Mouse (Mus musculus) T-cell, adult 2 months (primary cell): ENCODE data around the gene Rassf3.

Experiments used
- DNase-seq: peaks from one replicate; pipeline ENCODE4 v3.0.0; 2022; ENCODE audit warnings: low spot score

Rassf3 gene

GRCm38 (mm10) chr10:121429981-121430682 is 46.0 kb downstream of the Rassf3 start:
- no peak for DNase-seq

DNA sequence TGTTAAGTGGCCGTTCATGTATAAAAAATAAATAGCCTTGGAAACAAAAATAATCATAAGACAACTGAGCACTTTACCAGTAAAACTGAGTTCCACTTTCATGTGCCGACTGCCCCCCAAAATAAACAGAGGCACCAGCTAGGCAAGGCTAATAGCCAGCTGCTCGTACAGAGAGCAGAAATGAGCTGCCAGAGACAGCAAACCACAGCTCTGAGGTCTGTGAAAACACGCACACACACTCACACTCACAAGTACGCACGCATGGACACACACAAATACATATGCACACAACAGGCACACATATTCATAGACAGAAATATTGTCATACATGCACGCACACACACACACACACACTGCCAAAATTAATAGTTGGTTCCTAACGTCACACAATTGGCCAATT is 46.6 kb downstream of the Rassf3 start:
- DNase-seq: no peak

GRCm38 (mm10) chr10:121429089-121429488 is 47.1 kb downstream of the Rassf3 start:
- no peak for DNase-seq

DNA sequence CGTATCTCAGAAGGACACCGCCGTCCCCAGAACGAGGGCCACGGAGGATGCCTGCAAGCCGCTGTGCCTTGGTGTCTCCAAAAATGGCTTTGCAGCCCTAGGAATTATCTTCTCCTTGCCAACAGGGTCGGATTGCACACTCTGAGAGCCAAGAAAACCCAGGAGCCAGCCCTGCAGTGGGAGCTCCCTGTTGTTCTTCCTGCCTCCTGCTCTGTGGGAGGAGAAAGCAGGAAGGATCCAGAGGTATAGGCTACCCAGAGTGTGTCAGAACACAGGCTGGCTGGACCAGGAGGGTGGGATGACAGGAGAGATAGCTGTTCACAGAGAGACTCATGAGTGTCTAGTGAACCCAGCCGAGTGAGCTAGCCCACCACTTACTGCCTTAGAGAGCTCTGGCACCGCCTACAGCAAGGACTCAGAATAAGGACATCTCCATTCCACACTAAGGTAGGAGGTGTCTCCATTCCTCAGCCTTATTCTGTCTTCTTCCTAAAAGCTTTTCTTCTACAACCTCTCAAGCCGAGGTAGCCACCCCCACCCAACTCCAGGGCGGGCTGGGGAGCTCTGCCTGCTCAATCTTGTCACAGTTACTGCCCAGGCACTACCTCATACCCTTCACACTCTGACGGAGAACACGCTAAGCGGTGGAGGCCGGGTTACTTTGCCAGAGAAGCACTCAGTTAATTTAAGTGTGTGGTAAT is 48.0 kb downstream of the Rassf3 start:
- no peak for DNase-seq

DNA sequence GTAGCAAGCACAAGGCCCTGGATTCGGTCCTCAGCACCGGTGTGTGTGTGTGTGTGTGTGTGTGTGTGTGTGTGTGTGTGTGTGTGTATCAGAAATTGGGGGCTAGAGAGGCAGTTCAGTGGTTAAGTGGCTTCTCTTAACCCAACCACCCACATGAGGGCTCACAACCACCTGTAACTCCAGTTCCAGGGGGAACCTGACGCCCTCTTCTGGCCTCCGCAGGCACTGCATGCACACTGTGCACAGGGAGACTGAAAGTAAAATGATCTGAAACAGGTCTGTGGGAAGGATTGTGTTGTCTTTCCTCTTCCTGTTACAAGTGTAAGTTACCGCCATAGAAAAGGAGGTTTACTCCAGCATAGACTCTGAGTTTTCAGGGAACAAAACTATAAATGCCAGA is 49.0 kb downstream of the Rassf3 start:
- peak; percentile 61 for DNase-seq

DNA sequence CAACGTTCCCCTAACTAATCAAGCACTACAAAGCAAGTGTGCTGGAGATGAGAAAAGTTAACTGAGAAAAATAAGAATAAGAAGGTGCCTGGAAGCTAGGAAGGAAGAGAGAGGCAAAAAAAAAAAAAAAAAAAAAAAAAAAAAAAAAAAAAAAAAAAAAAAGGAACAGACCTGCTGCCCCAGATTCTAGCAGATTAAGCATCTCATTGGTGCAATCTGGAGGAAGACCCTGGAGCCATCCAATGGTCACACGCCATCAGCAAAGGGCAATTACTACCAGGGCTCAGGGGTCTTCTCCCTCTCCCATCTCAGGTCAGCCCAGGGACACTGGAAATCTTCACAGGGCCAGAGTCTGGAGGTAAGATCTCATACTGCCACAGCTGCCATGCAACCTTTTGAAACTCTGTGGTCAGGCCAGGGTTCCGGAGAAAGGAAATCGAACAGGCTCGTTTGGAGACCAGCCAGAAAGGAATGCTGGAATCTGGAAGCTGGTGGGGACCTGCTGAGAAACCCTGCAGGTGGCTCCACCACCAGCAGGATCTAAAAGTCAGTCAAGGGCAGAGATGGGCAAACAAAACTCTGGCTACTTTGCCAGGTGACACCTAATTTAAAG is 49.6 kb downstream of the Rassf3 start:
- no peak for DNase-seq

- DNase-seq: no peak
Measured at GRCm38 (mm10) chr10:121425506-121426025, 50.6 kb downstream of the Rassf3 start.

GRCm38 (mm10) chr10:121425079-121425478 is 51.1 kb downstream of the Rassf3 start:
- peak; percentile 37 for DNase-seq

DNA sequence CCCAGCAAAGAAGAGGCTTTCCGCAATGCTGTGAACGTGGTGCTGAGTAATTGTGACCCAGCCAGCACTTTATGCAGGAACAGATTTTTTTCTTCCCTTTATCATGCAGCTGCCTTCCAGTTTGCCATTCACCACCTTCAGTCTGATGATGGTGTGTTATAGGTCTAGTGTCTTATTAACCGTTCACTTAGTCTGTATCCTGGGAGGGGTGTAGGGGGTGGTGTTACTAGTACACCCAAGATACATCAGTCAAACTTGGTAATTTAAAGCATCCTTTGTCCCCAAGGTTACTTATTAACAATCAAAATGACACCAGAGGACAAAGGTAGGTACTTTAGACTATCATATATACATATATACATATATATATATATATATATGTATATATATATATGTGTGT is 51.7 kb downstream of the Rassf3 start:
- DNase-seq: no peak

DNA sequence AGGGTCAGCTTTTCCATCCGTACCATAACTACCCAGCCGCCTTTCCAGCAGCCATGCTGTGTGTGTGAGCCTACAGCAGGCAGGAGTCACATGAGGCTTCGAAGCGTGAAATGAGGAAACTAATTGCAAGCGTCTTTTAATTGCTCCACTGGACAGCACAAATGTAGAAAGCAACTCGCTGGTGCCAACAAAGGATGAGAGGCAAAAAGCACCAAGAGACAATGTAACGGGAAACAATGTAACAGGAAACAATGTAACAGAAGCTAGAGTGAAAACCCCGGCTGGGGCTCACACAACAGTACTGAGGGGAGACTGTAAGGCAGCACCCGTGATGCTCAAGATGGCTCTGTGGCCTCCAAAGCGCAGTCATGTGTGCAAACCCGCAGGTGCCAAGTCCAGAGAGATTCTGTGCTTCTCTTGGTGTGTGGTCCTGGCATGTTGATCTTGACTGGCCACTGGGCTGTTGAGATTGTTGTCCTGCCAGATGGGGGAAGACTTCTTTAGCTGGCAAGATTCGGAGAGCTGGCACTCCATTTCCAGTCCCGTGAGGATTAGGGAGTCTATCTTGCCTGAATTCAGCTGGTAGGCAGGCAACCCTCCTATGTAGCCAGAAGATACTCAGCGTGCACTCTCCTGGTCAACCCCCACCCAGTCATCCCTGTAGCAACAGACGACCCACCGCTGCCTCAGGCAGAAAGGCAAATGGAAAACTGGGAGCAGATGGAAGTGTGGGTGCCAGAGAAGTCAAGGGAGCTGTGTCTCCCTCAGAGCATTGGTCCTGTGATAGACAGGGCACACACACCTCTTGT is 52.4 kb downstream of the Rassf3 start:
- DNase-seq: peak; percentile 52

- DNase-seq: no peak
Measured at GRCm38 (mm10) chr10:121422294-121422693, 53.9 kb downstream of the Rassf3 start.

- DNase-seq: no peak
Measured at GRCm38 (mm10) chr10:121421657-121422290, 54.4 kb downstream of the Rassf3 start.

DNA sequence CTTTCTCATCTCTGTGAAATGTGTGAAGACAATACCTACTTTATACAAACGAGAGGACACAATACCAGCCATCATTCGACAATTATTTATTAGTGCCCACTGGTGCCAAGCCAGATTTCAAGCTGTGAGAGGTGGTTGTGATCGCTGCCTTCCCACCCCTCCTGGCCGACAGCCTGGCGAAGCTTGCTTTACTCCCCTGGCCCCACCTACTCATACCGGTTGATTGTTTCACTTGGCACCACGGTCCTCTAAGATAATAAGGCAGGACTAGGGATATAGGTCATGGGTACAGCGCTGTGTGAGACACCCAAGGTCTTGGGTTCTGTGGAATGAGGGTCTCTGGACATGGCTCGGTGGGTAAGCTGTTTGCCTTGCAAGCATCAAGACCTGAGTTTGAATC is 55.1 kb downstream of the Rassf3 start:
- no peak for DNase-seq

- peak; percentile 79 for DNase-seq
Measured at GRCm38 (mm10) chr10:121419640-121420470, 56.3 kb downstream of the Rassf3 start.

DNA sequence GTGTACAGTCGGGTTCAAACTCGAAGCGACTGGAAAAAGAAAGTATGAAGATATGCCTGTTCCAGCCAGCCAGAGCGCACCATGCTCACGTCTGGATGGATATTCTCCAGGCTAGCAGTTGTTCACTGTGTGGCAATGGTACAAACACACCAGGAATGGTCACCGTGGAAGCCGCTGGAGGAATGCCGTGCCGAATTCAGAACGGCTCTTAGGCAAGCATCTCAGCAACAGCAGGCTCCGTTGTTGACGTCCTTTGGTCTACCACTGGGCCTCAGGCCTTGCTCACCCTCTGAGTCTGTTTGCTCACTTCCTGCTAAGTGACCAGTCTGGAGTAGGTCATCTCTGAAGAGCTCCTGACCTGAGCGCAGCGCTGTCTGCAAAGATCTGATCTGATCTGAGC is 57.3 kb downstream of the Rassf3 start:
- no peak for DNase-seq

DNA sequence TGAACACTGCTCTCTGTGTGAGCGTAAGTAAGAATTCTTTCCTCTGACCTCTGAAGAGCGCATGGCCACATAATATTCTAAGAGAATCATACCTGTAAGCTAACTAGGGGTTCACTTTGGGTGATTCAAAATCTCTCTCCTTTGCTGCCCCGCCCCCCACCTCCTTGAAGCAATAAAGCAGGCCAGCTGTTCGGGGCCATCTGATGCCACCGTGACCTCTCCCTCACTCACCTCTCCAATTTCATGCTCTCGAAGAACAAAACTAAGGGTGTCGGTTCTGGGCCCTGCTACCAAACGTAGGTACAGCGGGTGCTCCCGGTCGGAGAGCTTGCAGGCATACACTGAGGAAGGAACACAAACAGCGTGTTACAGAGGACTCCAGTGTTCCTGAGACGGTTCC is 62.0 kb downstream of the Rassf3 start:
- no peak for DNase-seq

GRCm38 (mm10) chr10:121412824-121413223 is 63.3 kb downstream of the Rassf3 start:
- DNase-seq: no peak

GRCm38 (mm10) chr10:121411721-121412455 is 64.3 kb downstream of the Rassf3 start:
- DNase-seq: no peak

DNA sequence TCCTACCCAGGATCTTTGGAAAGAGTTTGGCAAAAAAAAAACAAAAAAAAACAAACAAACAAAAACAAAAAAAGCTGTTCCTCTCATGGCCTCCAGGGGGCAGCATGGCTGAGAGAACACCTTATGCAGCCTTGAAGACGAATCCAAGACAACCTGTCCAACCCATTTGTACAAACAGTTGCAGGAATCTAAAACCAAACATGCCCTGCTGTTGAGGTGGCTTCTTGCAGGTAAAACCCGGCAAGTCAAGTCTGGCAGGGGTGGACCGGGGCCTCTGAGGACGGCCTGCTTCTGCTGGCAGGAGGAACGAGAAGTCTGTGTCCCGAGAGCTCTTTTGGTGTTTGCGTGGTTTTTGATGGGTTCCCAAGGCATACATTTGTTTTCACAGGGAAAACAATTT is 66.4 kb downstream of the Rassf3 start:
- peak; percentile 38 for DNase-seq

- DNase-seq: no peak
Measured at GRCm38 (mm10) chr10:121403946-121404345, 72.2 kb downstream of the Rassf3 start.
